Mouse (Mus musculus) heart, embryonic 10.5 days (tissue): ENCODE measurements at regions not wholly inside any gene's neighbourhood (a gene's known extent, or its start where the extent isn't known, plus 50 kb on each side); places are given as distances from the start of the nearest gene placed in this dataset.

Experiments
- DNase-seq: peaks from one replicate; pipeline ENCODE4 v3.0.0-alpha.2; 2017; ENCODE audit warnings: low spot score
- H3K27ac ChIP-seq: fragments of 300-500 bp; sonication (generic); 2 replicates; pipeline ENCODE4 v1.5.1; 2016; ENCODE audit warnings: mild to moderate bottlenecking
- H3K27me3 ChIP-seq: fragments of 300-500 bp; sonication (generic); 2 replicates; pipeline ENCODE4 v1.6.1; 2016; ENCODE audit warnings: mild to moderate bottlenecking; ENCODE audit not compliant: poor library complexity, insufficient read depth, severe bottlenecking
- H3K36me3 ChIP-seq: fragments of 300-500 bp; sonication (generic); 2 replicates; pipeline ENCODE4 v1.6.1; 2016; ENCODE audit warnings: mild to moderate bottlenecking, moderate library complexity
- H3K4me1 ChIP-seq: fragments of 300-500 bp; sonication (generic); 2 replicates; pipeline ENCODE4 v1.6.1; 2016; ENCODE audit warnings: mild to moderate bottlenecking
- H3K4me3 ChIP-seq: fragments of 300-500 bp; sonication (generic); 2 replicates; pipeline ENCODE4 v1.5.1; 2016; ENCODE audit warnings: mild to moderate bottlenecking, moderate library complexity
- H3K9me3 ChIP-seq: fragments of 300-500 bp; sonication (generic); 2 replicates; pipeline ENCODE4 v1.6.1; 2016; ENCODE audit warnings: mild to moderate bottlenecking, moderate library complexity
- WGBS: fragments of 180-500 bp; shearing (Covaris S2); methylation state at CpG from one replicate; pipeline ENCODE4 v1.1.7; 2016; 5-methylcytosine and 5-hydroxymethylcytosine counted together

- no peaks in the 10 kb centered on the region for H3K27me3 ChIP-seq
- DNase-seq, result no peak
- H3K27ac ChIP-seq, result peak overlapping the region; percentile 64; the same call in 1 of the 2 replicates
- H3K36me3 ChIP-seq, result no peaks in the 10 kb centered on the region
- H3K9me3 ChIP-seq, result no peaks in the 10 kb centered on the region
- 59% methylated on average over 13 of the region's 13 CpGs for WGBS
- H3K4me1 ChIP-seq, result peaks cover 5% of the 10 kb centered on the region; the same call in 1 of the 2 replicates
- no peak overlapping the region for H3K4me3 ChIP-seq
These were observed 51.6 kb upstream of the Gm29133 start for GRCm38 (mm10) chr3:75696117-75697077.
